Mouse (Mus musculus) monocyte, adult 5-6 weeks (primary cell): ENCODE results near the gene Srr. TPM values are rescaled to one million over a fixed set of nuclear protein-coding genes. Genes with fewer than 3 reads are reported as not detected.

Source experiments
- ATAC-seq: fragments of 153-309, 156-312 bp; replicated peaks from 2 replicates; pipeline ENCODE4 v1.8.0; 2017; ENCODE audit warnings: mild to moderate bottlenecking; ENCODE audit not compliant: low TSS enrichment, insufficient number of reproducible peaks, severe bottlenecking, poor library complexity, low FRiP score
- total RNA-seq: library from RNA; stranded (forward); fragments of 200-1000, 200-491, 200-594 nt; gene quantifications from 3 replicates; pipeline ENCODE4 v1.2.3, GENCODE M21; 2017

Srr gene
- total RNA-seq, 1 experiment from 2014 or later = 3.9 TPM

GRCm38 (mm10) chr11:74868046-74868760 is 57.5 kb downstream of the Srr start:
- ATAC-seq = no peak

- no peak for ATAC-seq
Observed at GRCm38 (mm10) chr11:74867181-74867580, 58.6 kb downstream of the Srr start.

GRCm38 (mm10) chr11:74866640-74867039 is 59.1 kb downstream of the Srr start:
- ATAC-seq = no peak

GRCm38 (mm10) chr11:74865252-74865651 is 60.5 kb downstream of the Srr start:
- no peak for ATAC-seq

GRCm38 (mm10) chr11:74864421-74864820 is 61.3 kb downstream of the Srr start:
- ATAC-seq = no peak

GRCm38 (mm10) chr11:74863471-74863870 is 62.3 kb downstream of the Srr start:
- ATAC-seq = no peak

- ATAC-seq = no peak
Observed at GRCm38 (mm10) chr11:74862129-74862528, 63.6 kb downstream of the Srr start.

GRCm38 (mm10) chr11:74857756-74858155 is 68.0 kb downstream of the Srr start:
- ATAC-seq = no peak

Other genes starting within 250 kb of the Srr start
- gene Pafah1b1, start 201.3 kb downstream of the Srr start, total RNA-seq = 110 to 123 TPM (median 118 TPM) in 3 replicates
- 26.1 to 29.5 TPM (median 28.1 TPM) in 3 replicates for gene Mettl16, start 155.1 kb downstream of the Srr start, total RNA-seq
- 8.0 to 14.0 TPM (median 9.5 TPM) in 3 replicates for gene Mnt, start 95.0 kb downstream of the Srr start, total RNA-seq
- gene Sgsm2, start 28.9 kb downstream of the Srr start, total RNA-seq = 1.4 to 10.7 TPM (median 3.1 TPM) in 3 replicates
- 26.3 to 41.9 TPM (median 28.8 TPM) in 3 replicates for gene Tsr1, start 27.9 kb downstream of the Srr start, total RNA-seq
- gene Smg6, start 125 bp downstream of the Srr start, total RNA-seq = 25.4 to 48.6 TPM (median 28.2 TPM) in 3 replicates
- 0.11 to 0.95 TPM (median 0.78 TPM) in 3 replicates for gene Hic1, start 243.6 kb upstream of the Srr start, total RNA-seq